Mouse (Mus musculus) cortical plate, adult 2 months (tissue): ENCODE measurements around the gene Pank2.

Experiments
- CTCF ChIP-seq: fragments of 200-500 bp; IDR thresholded peaks from 2 replicates; pipeline ENCODE4 v1.5.1; 2011; ENCODE audit warnings: mild to moderate bottlenecking, control low read depth, low read length; ENCODE audit not compliant: insufficient read depth; ENCODE audit errors: extremely low read depth
- POLR2A ChIP-seq: fragments of 200-500 bp; IDR thresholded peaks from 2 replicates; pipeline ENCODE4 v1.6.1; 2011; ENCODE audit warnings: mild to moderate bottlenecking, low read length, control low read depth; ENCODE audit not compliant: insufficient read depth; ENCODE audit errors: extremely low read depth

DNA sequence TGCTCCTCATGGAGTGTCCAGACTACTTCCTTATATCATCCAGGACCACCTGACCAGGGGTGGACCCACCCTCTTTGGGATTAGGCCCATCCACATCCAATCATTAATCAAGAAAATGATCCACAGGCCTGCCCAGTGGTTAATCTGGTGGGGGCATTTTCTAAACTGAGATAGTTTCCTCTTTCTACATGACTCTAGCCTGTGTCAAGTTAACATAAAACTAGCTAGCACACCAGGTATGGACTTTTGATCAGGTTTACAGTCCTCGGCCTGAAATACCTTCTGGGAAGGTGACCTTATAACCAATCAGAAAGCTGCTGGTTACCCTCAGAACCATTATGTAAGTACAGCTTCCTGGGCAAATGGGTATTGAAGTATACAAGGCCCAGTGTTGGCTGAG is 66.7 kb downstream of the Pank2 start:
- no peak for TF ChIP-seq CTCF
- no peak for TF ChIP-seq POLR2A
